Mouse (Mus musculus) C2C12 (cell line): ENCODE measurements at regions not wholly inside any gene's neighbourhood (a gene's known extent, or its start where the extent isn't known, plus 50 kb on each side); places are given as distances from the start of the nearest gene placed in this dataset. TPM values are rescaled to one million over a fixed set of nuclear protein-coding genes. Genes with fewer than 3 reads are reported as not detected.

ENCODE experiments used
- H3K27me3 ChIP-seq: one replicate; pipeline ENCODE4 v1.6.1; 2011; ENCODE audit not compliant: control insufficient read depth, insufficient read depth, insufficient read length
- H3K36me3 ChIP-seq: one replicate; pipeline ENCODE4 v1.6.1; 2011; ENCODE audit not compliant: control insufficient read depth, insufficient read depth
- H3K4me3 ChIP-seq: one replicate; pipeline ENCODE4 v1.5.1; 2011; ENCODE audit warnings: mild to moderate bottlenecking, control low read depth; ENCODE audit not compliant: poor library complexity, insufficient read depth, severe bottlenecking
- H3K79me2 ChIP-seq: one replicate; pipeline ENCODE4 v1.6.1; 2011; ENCODE audit not compliant: control insufficient read depth, insufficient read depth
- H3K79me3 ChIP-seq: one replicate; pipeline ENCODE4 v1.6.1; 2011; ENCODE audit warnings: low read depth, control low read depth
- H3ac ChIP-seq: one replicate; pipeline ENCODE3; 2011; ENCODE audit warnings: low read depth; ENCODE audit not compliant: control insufficient read depth, insufficient read length
- CEBPB ChIP-seq: IDR thresholded peaks from one replicate; pipeline ENCODE4 v1.6.1; 2011; ENCODE audit warnings: low read depth, mild to moderate bottlenecking, control low read depth, moderate library complexity
- CTCF ChIP-seq: IDR thresholded peaks from one replicate; pipeline ENCODE4 v1.5.1; 2011; ENCODE audit not compliant: control insufficient read depth, insufficient read depth, insufficient read length
- FOSL1 ChIP-seq: IDR thresholded peaks from one replicate; pipeline ENCODE4 v1.8.0; 2011; ENCODE audit warnings: mild to moderate bottlenecking, low read length; ENCODE audit not compliant: poor library complexity, insufficient read depth, severe bottlenecking
- MAX ChIP-seq: IDR thresholded peaks from one replicate; pipeline ENCODE4 v1.6.1; 2011; ENCODE audit warnings: mild to moderate bottlenecking, control low read depth
- MYOD1 ChIP-seq: IDR thresholded peaks from one replicate; pipeline ENCODE4 v1.6.1; 2011; ENCODE audit warnings: low read depth; ENCODE audit not compliant: control insufficient read depth, insufficient read length
- MYOG ChIP-seq: IDR thresholded peaks from one replicate; pipeline ENCODE4 v1.6.1; 2011; ENCODE audit not compliant: control insufficient read depth, insufficient read length; ENCODE audit errors: extremely low read depth
- USF1 ChIP-seq: IDR thresholded peaks from one replicate; pipeline ENCODE4 v1.6.1; 2011; ENCODE audit warnings: low read depth, mild to moderate bottlenecking, control low read depth, moderate library complexity
- microRNA-seq: library from miRNA; unstranded; fragments of <30 nt; microRNA quantifications from one replicate; pipeline ENCODE4, GENCODE M21; 2019; ENCODE audit warnings: borderline microRNAs expressed

GRCm38 (mm10) chr10:37194798-37195453 lies 56.2 kb upstream of the Marcks start:
- Histone ChIP-seq H3ac (no peak overlapping the region), H3K79me2 (no peaks in the 10 kb centered on the region), H3K79me3 (no peaks in the 10 kb centered on the region), H3K4me3 (no peak overlapping the region), H3K36me3 (no peaks in the 10 kb centered on the region), H3K27me3 (no peaks in the 10 kb centered on the region)
- TF ChIP-seq CTCF (no peak), MYOG (no peak), USF1 (no peak), MAX (no peak), MYOD1 (no peak), FOSL1 (no peak)

- no peaks in the 10 kb centered on the region for H3K79me3 ChIP-seq
- no peak overlapping the region for H3ac ChIP-seq
- no peaks in the 10 kb centered on the region for H3K79me2 ChIP-seq
- H3K4me3 ChIP-seq = no peak overlapping the region
- H3K27me3 ChIP-seq = no peaks in the 10 kb centered on the region
- no peaks in the 10 kb centered on the region for H3K36me3 ChIP-seq
- TF ChIP-seq MAX (no peak), USF1 (no peak), CEBPB (no peak), MYOG (no peak), FOSL1 (no peak), CTCF (no peak), MYOD1 (no peak)
Observed at GRCm38 (mm10) chr10:37194131-37194797, 55.5 kb upstream of the Marcks start.

- H3K27me3 ChIP-seq = no peaks in the 10 kb centered on the region
- no peaks in the 10 kb centered on the region for H3K79me3 ChIP-seq
- H3ac ChIP-seq = no peak overlapping the region
- no peak for TF ChIP-seq MYOG
- TF ChIP-seq MAX = no peak
- no peak for TF ChIP-seq FOSL1
- no peak for TF ChIP-seq CTCF
- TF ChIP-seq USF1 = no peak
- no peak for TF ChIP-seq MYOD1
- TF ChIP-seq CEBPB = no peak
- no peak overlapping the region for H3K4me3 ChIP-seq
- no peaks in the 10 kb centered on the region for H3K36me3 ChIP-seq
- H3K79me2 ChIP-seq = no peaks in the 10 kb centered on the region
Observed at GRCm38 (mm10) chr10:37192661-37193060, 53.9 kb upstream of the Marcks start.

GRCm38 (mm10) chr10:37190092-37190491 lies 51.4 kb upstream of the Marcks start:
- TF ChIP-seq USF1 = no peak
- TF ChIP-seq CTCF = no peak
- no peak for TF ChIP-seq MYOG
- TF ChIP-seq MAX = no peak
- no peak for TF ChIP-seq MYOD1
- no peak for TF ChIP-seq CEBPB
- no peak for TF ChIP-seq FOSL1
- Histone ChIP-seq H3K4me3 (no peak overlapping the region), H3ac (no peak overlapping the region)

More at GRCm38 (mm10) chr10:37190092-37190491, 51.4 kb upstream of the Marcks start:
- Histone ChIP-seq H3K36me3 (no peaks in the 10 kb centered on the region), H3K27me3 (no peaks in the 10 kb centered on the region), H3K79me3 (no peaks in the 10 kb centered on the region), H3K79me2 (no peaks in the 10 kb centered on the region)

Small RNA genes lying in the stretch of these regions (microRNA-seq; reads per million reads assigned to microRNA genes)
- gene Gm24710 = not detected
